Mouse (Mus musculus) C2C12 (cell line): ENCODE data around the gene Dazap1.

Source experiments
- CEBPB ChIP-seq: IDR thresholded peaks from one replicate; pipeline ENCODE4 v1.6.1; 2011; ENCODE audit warnings: low read depth, mild to moderate bottlenecking, control low read depth, moderate library complexity
- CTCF ChIP-seq: IDR thresholded peaks from one replicate; pipeline ENCODE4 v1.5.1; 2011; ENCODE audit not compliant: control insufficient read depth, insufficient read depth, insufficient read length
- MYOG ChIP-seq: IDR thresholded peaks from one replicate; pipeline ENCODE4 v1.6.1; 2011; ENCODE audit not compliant: control insufficient read depth, insufficient read length; ENCODE audit errors: extremely low read depth
- USF1 ChIP-seq: IDR thresholded peaks from one replicate; pipeline ENCODE4 v1.6.1; 2011; ENCODE audit warnings: low read depth, mild to moderate bottlenecking, control low read depth, moderate library complexity

GRCm38 (mm10) chr10:80312586-80313504 is 51.6 kb downstream of the Dazap1 start:
- TF ChIP-seq USF1 (no peak), MYOG (no peak), CTCF (no peak), CEBPB (no peak)
